Mouse (Mus musculus): ENCODE results near the gene Atxn7l3. TPM values are rescaled to one million over a fixed set of nuclear protein-coding genes. Genes with fewer than 3 reads are reported as not detected.
"Not testable (repeated sequence)": the region's sequence is repeated elsewhere in the genome, so short reads cannot be mapped to it uniquely, and the experiment has no call there.

Atxn7l3 gene
- polyA plus RNA-seq, 1 experiment from 2014 or later: 4.6 TPM

GRCm38 (mm10) chr11:102288027-102288804 is 8.2 kb downstream of the Atxn7l3 start:
- Histone ChIP-seq H3K27me3 (ENCODE audit: insufficient read depth, low read length) (no peaks in the 10 kb centered on the region), H3K9me3 (ENCODE audit: low read length) (no peaks in the 10 kb centered on the region), H3K36me3 (replicated peaks; ENCODE audit: insufficient read depth, low read length) (peaks cover 48% of the 10 kb centered on the region), H3K9ac (replicated peaks) (no peak overlapping the region), H3K4me3 (ENCODE audit: low read depth, low read length) (no peak overlapping the region), H3K4me1 (ENCODE audit: insufficient read depth) (peaks cover 15% of the 10 kb centered on the region), H3K27ac (ENCODE audit: low read depth) (0 out of 2 replicates have a peak overlapping the region, but pooled peaks have one; percentile 2), H3K4me2 (ENCODE audit: low read depth, low read length) (no peak overlapping the region)
- no peak for ATAC-seq
- 80% methylated on average over 8 of the region's 8 CpGs for WGBS (ENCODE audit: insufficient replicate concordance)
- TF ChIP-seq CTCF (IDR thresholded peaks at IDR 0.05; ENCODE audit: low read depth) (no peak), EP300 (IDR thresholded peaks at IDR 0.05; ENCODE audit: low read depth) (no peak)
- no peak for DNase-seq

- DNase-seq: no peak
- no peak for TF ChIP-seq CTCF (IDR thresholded peaks at IDR 0.05; ENCODE audit: low read depth)
- TF ChIP-seq EP300 (IDR thresholded peaks at IDR 0.05; ENCODE audit: low read depth): no peak
- Histone ChIP-seq H3K4me3 (ENCODE audit: low read depth, low read length) (no peak overlapping the region), H3K9me3 (ENCODE audit: low read length) (no peaks in the 10 kb centered on the region), H3K4me1 (ENCODE audit: insufficient read depth) (peaks cover 15% of the 10 kb centered on the region), H3K27ac (ENCODE audit: low read depth) (no peak overlapping the region), H3K4me2 (ENCODE audit: low read depth, low read length) (no peak overlapping the region), H3K36me3 (replicated peaks; ENCODE audit: insufficient read depth, low read length) (peaks cover 43% of the 10 kb centered on the region), H3K9ac (replicated peaks) (no peak overlapping the region), H3K27me3 (ENCODE audit: insufficient read depth, low read length) (no peaks in the 10 kb centered on the region)
- WGBS (ENCODE audit: insufficient replicate concordance): 90% methylated on average over 8 of the region's 8 CpGs
- ATAC-seq: no peak
Measured at GRCm38 (mm10) chr11:102287485-102287884, 8.9 kb downstream of the Atxn7l3 start.

- Histone ChIP-seq H3K27me3 (ENCODE audit: insufficient read depth, low read length) (no peaks in the 10 kb centered on the region), H3K4me1 (ENCODE audit: insufficient read depth) (peaks cover 15% of the 10 kb centered on the region), H3K4me2 (ENCODE audit: low read depth, low read length) (peak overlapping the region; percentile 95), H3K9me3 (ENCODE audit: low read length) (no peaks in the 10 kb centered on the region), H3K36me3 (replicated peaks; ENCODE audit: insufficient read depth, low read length) (peaks cover 24% of the 10 kb centered on the region), H3K9ac (replicated peaks) (peak overlapping the region; percentile 91), H3K4me3 (ENCODE audit: low read depth, low read length) (peak overlapping the region; percentile 90), H3K27ac (ENCODE audit: low read depth) (peak overlapping the region; percentile 87)
- WGBS (ENCODE audit: insufficient replicate concordance): 2% methylated on average over 31 of the region's 31 CpGs
- no peak for TF ChIP-seq EP300 (IDR thresholded peaks at IDR 0.05; ENCODE audit: low read depth)
- TF ChIP-seq CTCF (IDR thresholded peaks at IDR 0.05; ENCODE audit: low read depth): no peak
- DNase-seq (no peak), ATAC-seq (peak; percentile 71)
Measured at GRCm38 (mm10) chr11:102285095-102285834, 11.2 kb downstream of the Atxn7l3 start.

GRCm38 (mm10) chr11:102284501-102285094 is 11.8 kb downstream of the Atxn7l3 start, which contains the start of gene Tmub2:
Gene Tmub2, plus strand, starts transcription at chr11:102284931.
- DNase-seq (peak; percentile 97), ATAC-seq (peak; percentile 95)
- peak; percentile 74; the same call in 1 of the 2 replicates for TF ChIP-seq EP300 (IDR thresholded peaks at IDR 0.05; ENCODE audit: low read depth)
- TF ChIP-seq CTCF (IDR thresholded peaks at IDR 0.05; ENCODE audit: low read depth): no peak
- peak within 1 kb of the TSS; percentile 87 for H3K27ac ChIP-seq (ENCODE audit: low read depth)
- H3K9me3 ChIP-seq (ENCODE audit: low read length): no peaks in the 10 kb centered on the region
- H3K27me3 ChIP-seq (ENCODE audit: insufficient read depth, low read length): no peaks in the 10 kb centered on the region
- peaks cover 15% of the 10 kb centered on the region for H3K4me1 ChIP-seq (ENCODE audit: insufficient read depth)
- under 1% methylated on average over 32 of the region's 32 CpGs for WGBS (ENCODE audit: insufficient replicate concordance)
- H3K4me3 ChIP-seq (ENCODE audit: low read depth, low read length): peak within 1 kb of the TSS; percentile 90
- peak within 1 kb of the TSS; percentile 95 for H3K4me2 ChIP-seq (ENCODE audit: low read depth, low read length)
- peak within 1 kb of the TSS; percentile 91 for H3K9ac ChIP-seq (replicated peaks)
- peaks cover 17% of the 10 kb centered on the region for H3K36me3 ChIP-seq (replicated peaks; ENCODE audit: insufficient read depth, low read length)

GRCm38 (mm10) chr11:102283922-102284321 is 12.5 kb downstream of the Atxn7l3 start:
- Histone ChIP-seq H3K36me3 (replicated peaks; ENCODE audit: insufficient read depth, low read length) (peaks cover 15% of the 10 kb centered on the region), H3K27ac (ENCODE audit: low read depth) (no peak overlapping the region), H3K4me1 (ENCODE audit: insufficient read depth) (peaks cover 15% of the 10 kb centered on the region), H3K4me3 (ENCODE audit: low read depth, low read length) (peak overlapping the region; percentile 90; the same call in 1 of the 2 replicates), H3K9me3 (ENCODE audit: low read length) (no peaks in the 10 kb centered on the region), H3K27me3 (ENCODE audit: insufficient read depth, low read length) (no peaks in the 10 kb centered on the region), H3K4me2 (ENCODE audit: low read depth, low read length) (peak overlapping the region; percentile 68), H3K9ac (replicated peaks) (peak overlapping the region; percentile 42; the same call in 1 of the 2 replicates)
- DNase-seq: no peak
- WGBS (ENCODE audit: insufficient replicate concordance): 79% methylated on average over 6 of the region's 6 CpGs
- ATAC-seq: no peak
- TF ChIP-seq CTCF (IDR thresholded peaks at IDR 0.05; ENCODE audit: low read depth): no peak
- TF ChIP-seq EP300 (IDR thresholded peaks at IDR 0.05; ENCODE audit: low read depth): no peak

- not testable (repeated sequence) for H3K9ac ChIP-seq (replicated peaks); ATAC-seq; H3K9me3 ChIP-seq (ENCODE audit: low read length); H3K4me2 ChIP-seq (ENCODE audit: low read depth, low read length); H3K27ac ChIP-seq (ENCODE audit: low read depth); H3K36me3 ChIP-seq (replicated peaks; ENCODE audit: insufficient read depth, low read length); DNase-seq; H3K4me3 ChIP-seq (ENCODE audit: low read depth, low read length); H3K27me3 ChIP-seq (ENCODE audit: insufficient read depth, low read length)
- WGBS (ENCODE audit: insufficient replicate concordance): 57% methylated on average over 6 of the region's 6 CpGs
- peaks cover 12% of the 10 kb centered on the region; the same call in 1 of the 2 replicates for H3K4me1 ChIP-seq (ENCODE audit: insufficient read depth)
Measured at GRCm38 (mm10) chr11:102280267-102280666, 16.2 kb downstream of the Atxn7l3 start.

Measured in liver, postnatal 0 days (tissue).